ENCODE assay signal across 8 mouse cellular contexts in genomic region chr12:16509122-16509752, GRCm38 (mm10).
DNase-seq lines count a peak whose midpoint lies in the region; ATAC-seq and TF ChIP-seq lines count a peak whose summit lies in the region.

No protein-coding gene starts in this region.

- peak overlapping the region; percentile 55 for H3K4me2 ChIP-seq in heart, embryonic 13.5 days
- peak overlapping the region; percentile 21; the same call in 1 of the 2 replicates for H3K4me2 ChIP-seq in kidney, postnatal 0 days (ENCODE audit: low read length)

- no peak overlapping the region for H3K27ac ChIP-seq in heart, embryonic 13.5 days (replicated peaks)
- no peak overlapping the region for H3K27ac ChIP-seq in kidney, postnatal 0 days
- no peak overlapping the region for H3K27ac ChIP-seq in thymus, adult 2 months (ENCODE audit: control insufficient read depth, insufficient read depth, low read length)

- TF ChIP-seq CTCF in kidney, postnatal 0 days (IDR thresholded peaks at IDR 0.05; ENCODE audit: low read depth) = peak; percentile 80
- TF ChIP-seq CTCF in lung, adult 2 months (IDR thresholded peaks at IDR 0.05; ENCODE audit: insufficient read depth, low read length) = peak; percentile 69
- peak; percentile 66; the same call in 1 of the 2 replicates for TF ChIP-seq CTCF in thymus, adult 2 months (IDR thresholded peaks at IDR 0.05; ENCODE audit: borderline replicate concordance, control insufficient read depth, extremely low read depth, insufficient read depth, low read length, poor library complexity)

- H3K4me3 ChIP-seq in heart, embryonic 13.5 days = 0 out of 2 replicates have a peak overlapping the region, but pooled peaks have one; percentile 4
- H3K4me3 ChIP-seq in kidney, postnatal 0 days (replicated peaks; ENCODE audit: low read depth, low read length) = 0 out of 2 replicates have a peak overlapping the region, but pooled peaks have one; percentile 7
- H3K4me3 ChIP-seq in lung, adult 2 months (replicated peaks; ENCODE audit: extremely low read depth, low read depth, low read length) = no peak overlapping the region
- H3K4me3 ChIP-seq in thymus, adult 2 months (ENCODE audit: control insufficient read depth, insufficient read depth, low read length) = no peak overlapping the region

- WGBS in heart, embryonic 13.5 days = 19% methylated on average over 13 of the region's 13 CpGs
- WGBS in kidney, postnatal 0 days = 14% methylated on average over 13 of the region's 13 CpGs
- WGBS in lung, adult 2 months = 18% methylated on average over 13 of the region's 13 CpGs
- 19% methylated on average over 13 of the region's 13 CpGs for WGBS in thymus, adult 2 months

- H3K9ac ChIP-seq in heart, embryonic 13.5 days = no peak overlapping the region
- no peak overlapping the region for H3K9ac ChIP-seq in kidney, postnatal 0 days (ENCODE audit: low read depth, low read length)

- no peaks in the 10 kb centered on the region for H3K27me3 ChIP-seq in heart, embryonic 13.5 days (replicated peaks)
- no peaks in the 10 kb centered on the region for H3K27me3 ChIP-seq in kidney, postnatal 0 days (ENCODE audit: insufficient read depth, low read length)
- H3K27me3 ChIP-seq in thymus, adult 2 months (ENCODE audit: control insufficient read depth, insufficient read depth, low read length) = no peaks in the 10 kb centered on the region

- H3K4me1 ChIP-seq in heart, embryonic 13.5 days = peaks cover 6% of the 10 kb centered on the region
- H3K4me1 ChIP-seq in kidney, postnatal 0 days (replicated peaks; ENCODE audit: insufficient read depth, low read length) = 0 out of 2 replicates have a peak, but pooled peaks cover 5% of the 10 kb centered on the region
- 0 out of 2 replicates have a peak, but pooled peaks cover 2% of the 10 kb centered on the region for H3K4me1 ChIP-seq in lung, adult 2 months (ENCODE audit: control insufficient read depth, insufficient read depth, low read length)
- peaks cover 5% of the 10 kb centered on the region; the same call in 1 of the 2 replicates for H3K4me1 ChIP-seq in thymus, adult 2 months (replicated peaks; ENCODE audit: control insufficient read depth, insufficient read depth, low read length)

- H3K36me3 ChIP-seq in heart, embryonic 13.5 days = no peaks in the 10 kb centered on the region
- H3K36me3 ChIP-seq in kidney, postnatal 0 days (ENCODE audit: insufficient read depth, low read length) = no peaks in the 10 kb centered on the region
- no peaks in the 10 kb centered on the region for H3K36me3 ChIP-seq in thymus, adult 2 months (ENCODE audit: control insufficient read depth, insufficient read depth, low read length)

- no peak for ATAC-seq in heart, embryonic 13.5 days (ENCODE audit: extremely low read depth, insufficient number of reproducible peaks, low FRiP score, low TSS enrichment)
- ATAC-seq in kidney, postnatal 0 days (replicated peaks; ENCODE audit: low FRiP score, low read depth) = no peak; the same call in 1 of the 2 replicates
- peak; percentile 89 for ATAC-seq in neutrophil, adult 5-6 weeks (ENCODE audit: extremely low read depth, insufficient number of reproducible peaks, low FRiP score, poor library complexity, severe bottlenecking)

- no peak for TF ChIP-seq POLR2A in lung, adult 2 months (IDR thresholded peaks at IDR 0.05; ENCODE audit: borderline replicate concordance, extremely low read depth, low read depth, low read length)
- no peak for TF ChIP-seq POLR2A in thymus, adult 2 months (IDR thresholded peaks at IDR 0.05; ENCODE audit: control insufficient read depth, extremely low read depth, insufficient read depth, low read length, poor library complexity)

- H3K9me3 ChIP-seq in heart, embryonic 13.5 days = no peaks in the 10 kb centered on the region
- no peaks in the 10 kb centered on the region for H3K9me3 ChIP-seq in kidney, postnatal 0 days (replicated peaks; ENCODE audit: low read length)

- DNase-seq in CD4-positive, CD25-positive, alpha-beta regulatory T cell, adult 2 months (ENCODE audit: low read depth, low spot score) = peak; percentile 85
- DNase-seq in adrenal gland, postnatal 36 days = peak; percentile 60 to 75
- DNase-seq in fibroblast of lung, adult 2 months (ENCODE audit: low read depth) = peak; percentile 34
- DNase-seq in kidney, postnatal 0 days (ENCODE audit: low spot score) = peak; percentile 88
- peak; percentile 25 for DNase-seq in lung, adult 2 months
- DNase-seq in thymus, adult 2 months = peak; percentile 83

Comparison
In these comparisons a context has a peak if more than half of its experiments do, and no peak if none do; other contexts are left out.
1. DNase-seq: peak in every context shown above with its lines; median percentile 88 in kidney, postnatal 0 days; 85 in CD4-positive, CD25-positive, alpha-beta regulatory T cell, adult 2 months; 83 in thymus, adult 2 months; 68 in adrenal gland, postnatal 36 days; 34 in fibroblast of lung, adult 2 months; 25 in lung, adult 2 months.
2. H3K4me3 ChIP-seq: peak in heart, embryonic 13.5 days (single experiment) and kidney, postnatal 0 days (single experiment); none in lung, adult 2 months (single experiment) and thymus, adult 2 months (single experiment).
3. Peak in every context shown above with its lines, with median percentiles within 50 percentile points of each other: CTCF ChIP-seq.